Mouse (Mus musculus) kidney, adult 18-20 months (tissue): ENCODE results near the gene Cmah.

Experiments
- DNase-seq: peaks from one replicate; pipeline ENCODE4 v3.0.0; 2021

Cmah gene

GRCm38 (mm10) chr13:24419560-24420250 lies 92.5 kb downstream of the Cmah start:
- DNase-seq, result no peak

GRCm38 (mm10) chr13:24421987-24422386 lies 94.8 kb downstream of the Cmah start:
- no peak for DNase-seq

- no peak for DNase-seq
Measured at GRCm38 (mm10) chr13:24430215-24430614, 103.0 kb downstream of the Cmah start.

- DNase-seq, result no peak
Measured at GRCm38 (mm10) chr13:24431593-24431992, 104.4 kb downstream of the Cmah start.

- no peak for DNase-seq
Measured at GRCm38 (mm10) chr13:24442272-24442671, 115.1 kb downstream of the Cmah start.

GRCm38 (mm10) chr13:24443763-24444347 lies 116.7 kb downstream of the Cmah start:
- no peak for DNase-seq

- DNase-seq, result no peak
Measured at GRCm38 (mm10) chr13:24444709-24445108, 117.5 kb downstream of the Cmah start.

GRCm38 (mm10) chr13:24445166-24445565 lies 118.0 kb downstream of the Cmah start:
- DNase-seq, result no peak

GRCm38 (mm10) chr13:24446081-24446480 lies 118.9 kb downstream of the Cmah start:
- no peak for DNase-seq

GRCm38 (mm10) chr13:24447043-24447442 lies 119.8 kb downstream of the Cmah start:
- no peak for DNase-seq

- no peak for DNase-seq
Measured at GRCm38 (mm10) chr13:24448578-24448977, 121.4 kb downstream of the Cmah start.

GRCm38 (mm10) chr13:24451455-24451854 lies 124.3 kb downstream of the Cmah start:
- no peak for DNase-seq

- no peak for DNase-seq
Measured at GRCm38 (mm10) chr13:24453737-24454136, 126.5 kb downstream of the Cmah start.

- DNase-seq, result no peak
Measured at GRCm38 (mm10) chr13:24456385-24456784, 129.2 kb downstream of the Cmah start.

GRCm38 (mm10) chr13:24460517-24460916 lies 133.3 kb downstream of the Cmah start:
- no peak for DNase-seq

GRCm38 (mm10) chr13:24463767-24464166 lies 136.6 kb downstream of the Cmah start:
- no peak for DNase-seq

GRCm38 (mm10) chr13:24466027-24466426 lies 138.8 kb downstream of the Cmah start:
- DNase-seq, result no peak

- no peak for DNase-seq
Measured at GRCm38 (mm10) chr13:24467806-24468205, 140.6 kb downstream of the Cmah start.

- DNase-seq, result no peak
Measured at GRCm38 (mm10) chr13:24477564-24477963, 150.4 kb downstream of the Cmah start.

GRCm38 (mm10) chr13:24479516-24479915 lies 152.3 kb downstream of the Cmah start:
- DNase-seq, result no peak

GRCm38 (mm10) chr13:24480824-24481223 lies 153.6 kb downstream of the Cmah start:
- no peak for DNase-seq

- peak; percentile 26 for DNase-seq
Measured at GRCm38 (mm10) chr13:24481615-24482295, 154.6 kb downstream of the Cmah start.

- DNase-seq, result no peak
Measured at GRCm38 (mm10) chr13:24483691-24484090, 156.5 kb downstream of the Cmah start.

- no peak for DNase-seq
Measured at GRCm38 (mm10) chr13:24484811-24485210, 157.6 kb downstream of the Cmah start.
